Mouse (Mus musculus): ENCODE measurements around the gene Zfhx3. TPM values are rescaled to one million over a fixed set of nuclear protein-coding genes. Genes with fewer than 3 reads are reported as not detected.

Gene Zfhx3
- polyA plus RNA-seq, 1 experiment from 2014 or later: 2.4 TPM

GRCm38 (mm10) chr8:108070438-108070837 is 128.0 kb downstream of the Zfhx3 start:
- Histone ChIP-seq H3K9me3 (ENCODE audit: control insufficient read depth) (no peaks in the 10 kb centered on the region), H3K4me2 (replicated peaks; ENCODE audit: low read depth) (no peak overlapping the region), H3K36me3 (ENCODE audit: control insufficient read depth, insufficient read depth) (no peaks in the 10 kb centered on the region), H3K9ac (ENCODE audit: low read depth, low read length) (no peak overlapping the region), H3K4me1 (replicated peaks; ENCODE audit: control insufficient read depth, insufficient read depth, low read length) (no peaks in the 10 kb centered on the region), H3K27ac (ENCODE audit: low read depth, low read length) (no peak overlapping the region), H3K4me3 (ENCODE audit: low read depth, low read length) (no peak overlapping the region), H3K27me3 (replicated peaks; ENCODE audit: control insufficient read depth, insufficient read depth, low read length) (no peaks in the 10 kb centered on the region)
- no peak for ATAC-seq
- WGBS: 52% methylated on average over 4 of the region's 4 CpGs
- no peak for TF ChIP-seq CTCF (IDR thresholded peaks at IDR 0.05; ENCODE audit: low read depth)

GRCm38 (mm10) chr8:108072126-108072746 is 129.8 kb downstream of the Zfhx3 start:
- Histone ChIP-seq H3K4me3 (ENCODE audit: low read depth, low read length) (no peak overlapping the region), H3K27me3 (replicated peaks; ENCODE audit: control insufficient read depth, insufficient read depth, low read length) (no peaks in the 10 kb centered on the region), H3K4me2 (replicated peaks; ENCODE audit: low read depth) (no peak overlapping the region), H3K9ac (ENCODE audit: low read depth, low read length) (no peak overlapping the region), H3K9me3 (ENCODE audit: control insufficient read depth) (no peaks in the 10 kb centered on the region), H3K4me1 (replicated peaks; ENCODE audit: control insufficient read depth, insufficient read depth, low read length) (no peaks in the 10 kb centered on the region), H3K27ac (ENCODE audit: low read depth, low read length) (no peak overlapping the region), H3K36me3 (ENCODE audit: control insufficient read depth, insufficient read depth) (no peaks in the 10 kb centered on the region)
- ATAC-seq: no peak
- WGBS: 62% methylated on average over 2 of the region's 2 CpGs
- no peak for TF ChIP-seq CTCF (IDR thresholded peaks at IDR 0.05; ENCODE audit: low read depth)

- Histone ChIP-seq H3K9ac (ENCODE audit: low read depth, low read length) (no peak overlapping the region), H3K36me3 (ENCODE audit: control insufficient read depth, insufficient read depth) (no peaks in the 10 kb centered on the region), H3K27ac (ENCODE audit: low read depth, low read length) (no peak overlapping the region), H3K4me3 (ENCODE audit: low read depth, low read length) (no peak overlapping the region), H3K27me3 (replicated peaks; ENCODE audit: control insufficient read depth, insufficient read depth, low read length) (no peaks in the 10 kb centered on the region), H3K9me3 (ENCODE audit: control insufficient read depth) (no peaks in the 10 kb centered on the region), H3K4me1 (replicated peaks; ENCODE audit: control insufficient read depth, insufficient read depth, low read length) (no peaks in the 10 kb centered on the region), H3K4me2 (replicated peaks; ENCODE audit: low read depth) (no peak overlapping the region)
- ATAC-seq: no peak
- no peak for TF ChIP-seq CTCF (IDR thresholded peaks at IDR 0.05; ENCODE audit: low read depth)
- WGBS: 89% methylated on average over 5 of the region's 5 CpGs
Observed at GRCm38 (mm10) chr8:108072853-108073252, 130.4 kb downstream of the Zfhx3 start.

GRCm38 (mm10) chr8:108075176-108075575 is 132.7 kb downstream of the Zfhx3 start:
- Histone ChIP-seq H3K4me1 (replicated peaks; ENCODE audit: control insufficient read depth, insufficient read depth, low read length) (no peaks in the 10 kb centered on the region), H3K9ac (ENCODE audit: low read depth, low read length) (no peak overlapping the region), H3K9me3 (ENCODE audit: control insufficient read depth) (no peaks in the 10 kb centered on the region), H3K27me3 (replicated peaks; ENCODE audit: control insufficient read depth, insufficient read depth, low read length) (no peaks in the 10 kb centered on the region), H3K4me2 (replicated peaks; ENCODE audit: low read depth) (no peak overlapping the region), H3K27ac (ENCODE audit: low read depth, low read length) (no peak overlapping the region), H3K4me3 (ENCODE audit: low read depth, low read length) (no peak overlapping the region), H3K36me3 (ENCODE audit: control insufficient read depth, insufficient read depth) (no peaks in the 10 kb centered on the region)
- ATAC-seq: no peak
- 81% methylated on average over 5 of the region's 5 CpGs for WGBS
- no peak for TF ChIP-seq CTCF (IDR thresholded peaks at IDR 0.05; ENCODE audit: low read depth)

- Histone ChIP-seq H3K27ac (ENCODE audit: low read depth, low read length) (no peak overlapping the region), H3K36me3 (ENCODE audit: control insufficient read depth, insufficient read depth) (no peaks in the 10 kb centered on the region), H3K27me3 (replicated peaks; ENCODE audit: control insufficient read depth, insufficient read depth, low read length) (no peaks in the 10 kb centered on the region), H3K9ac (ENCODE audit: low read depth, low read length) (no peak overlapping the region), H3K4me2 (replicated peaks; ENCODE audit: low read depth) (no peak overlapping the region), H3K4me3 (ENCODE audit: low read depth, low read length) (no peak overlapping the region), H3K9me3 (ENCODE audit: control insufficient read depth) (no peaks in the 10 kb centered on the region), H3K4me1 (replicated peaks; ENCODE audit: control insufficient read depth, insufficient read depth, low read length) (no peaks in the 10 kb centered on the region)
- no peak for ATAC-seq
- WGBS: 91% methylated on average over 4 of the region's 4 CpGs
- TF ChIP-seq CTCF (IDR thresholded peaks at IDR 0.05; ENCODE audit: low read depth): no peak
Observed at GRCm38 (mm10) chr8:108078726-108079125, 136.3 kb downstream of the Zfhx3 start.

GRCm38 (mm10) chr8:108086913-108087312 is 144.5 kb downstream of the Zfhx3 start:
- peak; percentile 25 for TF ChIP-seq CTCF (IDR thresholded peaks at IDR 0.05; ENCODE audit: low read depth)
- WGBS: 72% methylated on average over 4 of the region's 4 CpGs
- no peaks in the 10 kb centered on the region for H3K4me1 ChIP-seq (replicated peaks; ENCODE audit: control insufficient read depth, insufficient read depth, low read length)
- H3K4me3 ChIP-seq (ENCODE audit: low read depth, low read length): no peak overlapping the region
- no peak overlapping the region for H3K27ac ChIP-seq (ENCODE audit: low read depth, low read length)
- H3K36me3 ChIP-seq (ENCODE audit: control insufficient read depth, insufficient read depth): no peaks in the 10 kb centered on the region
- H3K4me2 ChIP-seq (replicated peaks; ENCODE audit: low read depth): no peak overlapping the region
- no peaks in the 10 kb centered on the region for H3K9me3 ChIP-seq (ENCODE audit: control insufficient read depth)
- H3K9ac ChIP-seq (ENCODE audit: low read depth, low read length): no peak overlapping the region
- no peaks in the 10 kb centered on the region for H3K27me3 ChIP-seq (replicated peaks; ENCODE audit: control insufficient read depth, insufficient read depth, low read length)
- no peak for ATAC-seq

- Histone ChIP-seq H3K9ac (ENCODE audit: low read depth, low read length) (no peak overlapping the region), H3K4me3 (ENCODE audit: low read depth, low read length) (no peak overlapping the region), H3K36me3 (ENCODE audit: control insufficient read depth, insufficient read depth) (no peaks in the 10 kb centered on the region), H3K27ac (ENCODE audit: low read depth, low read length) (no peak overlapping the region), H3K27me3 (replicated peaks; ENCODE audit: control insufficient read depth, insufficient read depth, low read length) (no peaks in the 10 kb centered on the region), H3K4me2 (replicated peaks; ENCODE audit: low read depth) (no peak overlapping the region), H3K9me3 (ENCODE audit: control insufficient read depth) (no peaks in the 10 kb centered on the region), H3K4me1 (replicated peaks; ENCODE audit: control insufficient read depth, insufficient read depth, low read length) (no peaks in the 10 kb centered on the region)
- 78% methylated on average over 5 of the region's 5 CpGs for WGBS
- no peak for ATAC-seq
- TF ChIP-seq CTCF (IDR thresholded peaks at IDR 0.05; ENCODE audit: low read depth): no peak
Observed at GRCm38 (mm10) chr8:108089632-108090031, 147.2 kb downstream of the Zfhx3 start.

Measured in intestine, postnatal 0 days (tissue).